Mouse (Mus musculus) gastrocnemius, adult 2 months (tissue): ENCODE data around the gene Josd2. TPM values are rescaled to one million over a fixed set of nuclear protein-coding genes. Genes with fewer than 3 reads are reported as not detected.
A peak's percentile ranks its signal among the peaks of the same experiment; 100 is the strongest.

Experiments used
- DNase-seq: peaks from one replicate; pipeline ENCODE4 v3.0.0; 2022
- H3K27ac ChIP-seq: fragments of 200-600 bp; 2 replicates; pipeline ENCODE4 v1.8.1; 2022; ENCODE audit warnings: mild to moderate bottlenecking
- H3K4me3 ChIP-seq: fragments of 200-600 bp; 2 replicates; pipeline ENCODE4 v1.8.1; 2022; ENCODE audit warnings: mild to moderate bottlenecking, moderate library complexity
- CTCF ChIP-seq: fragments of 200-600 bp; IDR thresholded peaks from 2 replicates; pipeline ENCODE4 v1.8.1; 2022; ENCODE audit warnings: antibody characterized with exemption, mild to moderate bottlenecking, moderate library complexity
- intact Hi-C: fragments of 180-260 bp; cut with DNase I; formaldehyde crosslinking; loops from one replicate; pipeline ENCODE4 v1.15.1; 2025
- long read RNA-seq, 2 experiments: library from polyadenylated mRNA; stranded (forward); transcript quantifications; one replicate each; pipeline ENCODE4 v2.0.0; 2021
- total RNA-seq, 2 experiments: library from RNA; stranded (reverse); gene quantifications; 2 replicates each; pipeline ENCODE4 v1.2.3; 2021

Josd2 gene
- total RNA-seq, result 10 to 100 TPM; 51.0 to 57.0 TPM
- long read RNA-seq, experiment 1, transcript Josd2-204 (5 exons, 864 nt), result major isoform, 18 of 28 reads
- long read RNA-seq, experiment 1, partial matches to known transcripts, result 5 of 28 reads
- long read RNA-seq, experiment 1, other reads (novel, unspliced or antisense), result 2 of 28 reads
- long read RNA-seq, experiment 2, transcript Josd2-204 (5 exons, 864 nt), result major isoform, 13 of 27 reads
- long read RNA-seq, experiment 2, partial matches to known transcripts, result 5 of 27 reads
- long read RNA-seq, experiment 2, other reads (novel, unspliced or antisense), result 4 of 27 reads

- H3K4me3 ChIP-seq, result peak within 1 kb of the TSS; percentile 90
- TF ChIP-seq CTCF, result no peak
- DNase-seq, result peak; percentile 96
- H3K27ac ChIP-seq, result peak within 1 kb of the TSS; percentile 91
- intact Hi-C loops, result loop anchor here (5.0 kb wide), 1 partner anchor 91 kb away; no protein-coding TSS in a partner anchor
Observed at GRCm38 (mm10) chr7:44467811-44468411, at the start of gene Josd2. TSS of gene Josd2 (plus strand) at chr7:44467980.

GRCm38 (mm10) chr7:44427666-44428065 lies 40.1 kb upstream of the Josd2 start:
- no peak overlapping the region for H3K27ac ChIP-seq
- intact Hi-C loops, result no loop called here
- H3K4me3 ChIP-seq, result no peak overlapping the region
- no peak for TF ChIP-seq CTCF
- no peak for DNase-seq

- no peak for TF ChIP-seq CTCF
- no peak overlapping the region for H3K27ac ChIP-seq
- intact Hi-C loops, result no loop called here
- DNase-seq, result no peak
- H3K4me3 ChIP-seq, result peak overlapping the region; percentile 39
Observed at GRCm38 (mm10) chr7:44428171-44428950, 39.4 kb upstream of the Josd2 start.

GRCm38 (mm10) chr7:44428968-44429521 lies 38.7 kb upstream of the Josd2 start, which contains the start of gene Lrrc4b:
TSS of gene Lrrc4b (plus strand) at chr7:44429018.
- Histone ChIP-seq H3K4me3 (peak within 1 kb of the TSS; percentile 63), H3K27ac (no peak within 1 kb of the TSS)
- no peak for TF ChIP-seq CTCF
- intact Hi-C loops, result no loop called here
- no peak for DNase-seq

- no peak for DNase-seq
- H3K27ac ChIP-seq, result no peak overlapping the region
- H3K4me3 ChIP-seq, result peak overlapping the region; percentile 63
- TF ChIP-seq CTCF, result no peak
- intact Hi-C loops, result no loop called here
Observed at GRCm38 (mm10) chr7:44429534-44430488, 38.0 kb upstream of the Josd2 start.

- Histone ChIP-seq H3K4me3 (no peak overlapping the region), H3K27ac (no peak overlapping the region)
- intact Hi-C loops, result no loop called here
- TF ChIP-seq CTCF, result no peak
- DNase-seq, result no peak
Observed at GRCm38 (mm10) chr7:44432550-44432949, 35.2 kb upstream of the Josd2 start.

GRCm38 (mm10) chr7:44433371-44433770 lies 34.4 kb upstream of the Josd2 start:
- Histone ChIP-seq H3K4me3 (no peak overlapping the region), H3K27ac (no peak overlapping the region)
- intact Hi-C loops, result no loop called here
- TF ChIP-seq CTCF, result no peak
- DNase-seq, result no peak

GRCm38 (mm10) chr7:44434089-44434488 lies 33.7 kb upstream of the Josd2 start:
- DNase-seq, result no peak
- TF ChIP-seq CTCF, result no peak
- Histone ChIP-seq H3K27ac (no peak overlapping the region), H3K4me3 (no peak overlapping the region)
- intact Hi-C loops, result no loop called here

GRCm38 (mm10) chr7:44435796-44436195 lies 32.0 kb upstream of the Josd2 start:
- intact Hi-C loops, result no loop called here
- Histone ChIP-seq H3K27ac (no peak overlapping the region), H3K4me3 (no peak overlapping the region)
- TF ChIP-seq CTCF, result no peak
- no peak for DNase-seq

GRCm38 (mm10) chr7:44436267-44436666 lies 31.5 kb upstream of the Josd2 start:
- no peak for DNase-seq
- Histone ChIP-seq H3K27ac (no peak overlapping the region), H3K4me3 (no peak overlapping the region)
- intact Hi-C loops, result no loop called here
- TF ChIP-seq CTCF, result no peak

- no peak for TF ChIP-seq CTCF
- Histone ChIP-seq H3K27ac (no peak overlapping the region), H3K4me3 (no peak overlapping the region)
- intact Hi-C loops, result no loop called here
- no peak for DNase-seq
Observed at GRCm38 (mm10) chr7:44437188-44437587, 30.6 kb upstream of the Josd2 start.

- TF ChIP-seq CTCF, result no peak
- Histone ChIP-seq H3K27ac (no peak overlapping the region), H3K4me3 (no peak overlapping the region)
- intact Hi-C loops, result no loop called here
- no peak for DNase-seq
Observed at GRCm38 (mm10) chr7:44437933-44438332, 29.8 kb upstream of the Josd2 start.
